Mouse (Mus musculus): ENCODE results near the gene Layn.

Layn gene

GRCm38 (mm10) chr9:51076979-51077315 lies at the start of gene Layn:
TSS of gene Layn (minus strand) at chr9:51077094.
- peak; percentile 5 for DNase-seq (ENCODE audit: low read depth)

GRCm38 (mm10) chr9:51114767-51115166 lies 37.9 kb upstream of the Layn start:
- no peak for DNase-seq (ENCODE audit: low read depth)

GRCm38 (mm10) chr9:51105751-51106150 lies 28.9 kb upstream of the Layn start:
- no peak for DNase-seq (ENCODE audit: low read depth)

- no peak for DNase-seq (ENCODE audit: low read depth)
These were observed 27.1 kb upstream of the Layn start for GRCm38 (mm10) chr9:51103808-51104514.

- peak; percentile 20 for DNase-seq (ENCODE audit: low read depth)
These were observed 26.3 kb upstream of the Layn start for GRCm38 (mm10) chr9:51102963-51103807.

GRCm38 (mm10) chr9:51101756-51102425 lies 25.0 kb upstream of the Layn start, which contains the start of gene 4833427G06Rik:
TSS of gene 4833427G06Rik (minus strand) at chr9:51102078.
- DNase-seq (ENCODE audit: low read depth) = peak; percentile 6

GRCm38 (mm10) chr9:51096306-51096705 lies 19.4 kb upstream of the Layn start:
- no peak for DNase-seq (ENCODE audit: low read depth)

GRCm38 (mm10) chr9:51093697-51094096 lies 16.8 kb upstream of the Layn start:
- DNase-seq (ENCODE audit: low read depth) = no peak

GRCm38 (mm10) chr9:51081614-51082013 lies 4.7 kb upstream of the Layn start:
- no peak for DNase-seq (ENCODE audit: low read depth)

GRCm38 (mm10) chr9:51076300-51076978 lies 455 bp downstream of the Layn start:
- no peak for DNase-seq (ENCODE audit: low read depth)

- no peak for DNase-seq (ENCODE audit: low read depth)
These were observed 1.1 kb downstream of the Layn start for GRCm38 (mm10) chr9:51075780-51076179.

GRCm38 (mm10) chr9:51070801-51071200 lies 6.1 kb downstream of the Layn start:
- no peak for DNase-seq (ENCODE audit: low read depth)

GRCm38 (mm10) chr9:51068202-51068601 lies 8.7 kb downstream of the Layn start:
- no peak for DNase-seq (ENCODE audit: low read depth)

- no peak for DNase-seq (ENCODE audit: low read depth)
These were observed 16.3 kb downstream of the Layn start, which contains the start of gene Btg4 for GRCm38 (mm10) chr9:51060601-51061000. TSS of gene Btg4 (plus strand) at chr9:51060901.

GRCm38 (mm10) chr9:51058951-51059521 lies 17.9 kb downstream of the Layn start:
- DNase-seq (ENCODE audit: low read depth) = no peak

GRCm38 (mm10) chr9:51056360-51057324 lies 20.3 kb downstream of the Layn start:
- no peak for DNase-seq (ENCODE audit: low read depth)

- DNase-seq (ENCODE audit: low read depth) = peak; percentile 67
These were observed 24.7 kb downstream of the Layn start for GRCm38 (mm10) chr9:51052180-51052579.

- no peak for DNase-seq (ENCODE audit: low read depth)
These were observed 34.8 kb downstream of the Layn start for GRCm38 (mm10) chr9:51042136-51042535.

- no peak for DNase-seq (ENCODE audit: low read depth)
These were observed 35.4 kb downstream of the Layn start for GRCm38 (mm10) chr9:51041491-51041980.

- DNase-seq (ENCODE audit: low read depth) = no peak
These were observed 43.9 kb downstream of the Layn start for GRCm38 (mm10) chr9:51032785-51033529.

Data from naive thymus-derived CD4-positive, alpha-beta T cell, adult 2 months (primary cell).